Mouse (Mus musculus): ENCODE measurements around the gene Ccn1.

- TF ChIP-seq POLR2A (IDR thresholded peaks at IDR 0.05; ENCODE audit: control insufficient read depth, low read depth, low read length) (no peak), CTCF (IDR thresholded peaks at IDR 0.05; ENCODE audit: control insufficient read depth, insufficient read depth, insufficient replicate concordance, low read depth, low read length) (no peak)
Measured at GRCm38 (mm10) chr3:145634002-145634710, 15.6 kb downstream of the Ccn1 start.
